Mouse (Mus musculus): ENCODE results near the gene Cubn. TPM values are rescaled to one million over a fixed set of nuclear protein-coding genes. Genes with fewer than 3 reads are reported as not detected.

The Cubn gene
- polyA plus RNA-seq (2012; rRNA removed): 0.23 and 0.24 TPM in 2 replicates

DNA sequence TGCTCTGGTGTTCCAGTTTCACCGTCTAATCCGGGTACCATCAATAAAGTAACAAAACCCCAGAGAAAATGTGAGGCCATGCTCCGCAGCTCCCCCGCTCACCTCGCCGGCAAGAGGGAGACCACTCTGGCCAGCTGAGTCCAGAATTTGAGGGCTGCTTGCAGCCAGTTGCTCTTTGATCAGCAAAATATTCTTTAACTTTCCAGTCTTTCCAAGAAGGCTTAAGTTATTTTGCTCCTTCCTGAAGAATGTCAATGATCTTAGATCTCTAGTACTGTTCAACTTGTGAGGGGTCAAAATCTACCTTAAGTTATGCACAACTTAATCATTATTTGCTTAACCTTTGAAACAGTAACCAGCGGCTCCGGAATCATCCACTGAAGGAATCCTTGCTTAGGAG, at the start of gene Cubn:
Gene Cubn (minus strand): TSS at position 80 of the 400 bp plus-strand sequence.
- DNase-seq: no peak
- WGBS: 64% methylated on average over 8 of the region's 8 CpGs
- H3K27ac ChIP-seq (ENCODE audit: insufficient read depth, low read length): no peak within 1 kb of the TSS

DNA sequence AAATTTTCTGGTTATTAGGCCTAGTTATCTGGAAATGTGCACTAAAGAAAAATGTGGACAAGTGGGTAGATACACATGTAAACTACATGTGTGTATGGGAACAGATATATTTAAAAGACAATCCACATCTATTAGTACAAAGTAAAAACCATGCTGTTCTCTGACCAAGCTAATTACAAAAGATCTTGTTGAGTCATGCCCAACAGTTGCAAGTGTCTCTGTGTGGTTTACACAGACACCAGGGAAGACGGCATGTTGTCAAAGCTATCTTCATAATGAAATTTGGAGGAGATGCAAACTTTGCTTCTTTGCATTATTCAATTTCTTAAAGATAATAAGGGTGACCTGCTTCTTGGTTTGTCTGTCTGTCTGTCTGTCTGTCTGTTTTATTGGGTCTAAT, 48.2 kb upstream of the Cubn start:
- Histone ChIP-seq H3K4me1 (ENCODE audit: control insufficient read depth, insufficient read depth, low read length) (no peaks in the 10 kb centered on the region), H3K27me3 (ENCODE audit: control insufficient read depth, insufficient read depth, low read length) (no peaks in the 10 kb centered on the region), H3K27ac (ENCODE audit: insufficient read depth, low read length) (no peak overlapping the region), H3K4me3 (replicated peaks; ENCODE audit: insufficient read depth, low read depth, low read length) (no peak overlapping the region)
- 84% methylated on average over 1 of the region's 1 CpGs for WGBS
- DNase-seq: no peak
- no peak for TF ChIP-seq CTCF (IDR thresholded peaks at IDR 0.05; ENCODE audit: borderline replicate concordance, insufficient read depth, low read depth, low read length)
- TF ChIP-seq POLR2A (IDR thresholded peaks at IDR 0.05; ENCODE audit: borderline replicate concordance, insufficient read depth, low read length): no peak

More for the DNA sequence above, at the start of gene Cubn:
- TF ChIP-seq CTCF (IDR thresholded peaks at IDR 0.05; ENCODE audit: borderline replicate concordance, insufficient read depth, low read depth, low read length) (no peak), POLR2A (IDR thresholded peaks at IDR 0.05; ENCODE audit: borderline replicate concordance, insufficient read depth, low read length) (no peak)
- no peak within 1 kb of the TSS for H3K4me3 ChIP-seq (replicated peaks; ENCODE audit: insufficient read depth, low read depth, low read length)
- H3K27me3 ChIP-seq (ENCODE audit: control insufficient read depth, insufficient read depth, low read length): no peaks in the 10 kb centered on the region
- H3K4me1 ChIP-seq (ENCODE audit: control insufficient read depth, insufficient read depth, low read length): no peaks in the 10 kb centered on the region

GRCm38 (mm10) chr2:13538704-13539377, 47.2 kb upstream of the Cubn start:
- H3K4me3 ChIP-seq (replicated peaks; ENCODE audit: insufficient read depth, low read depth, low read length): no peak overlapping the region
- H3K27ac ChIP-seq (ENCODE audit: insufficient read depth, low read length): no peak overlapping the region
- WGBS: 83% methylated on average over 6 of the region's 6 CpGs
- no peaks in the 10 kb centered on the region for H3K4me1 ChIP-seq (ENCODE audit: control insufficient read depth, insufficient read depth, low read length)
- TF ChIP-seq POLR2A (IDR thresholded peaks at IDR 0.05; ENCODE audit: borderline replicate concordance, insufficient read depth, low read length): no peak
- no peak for TF ChIP-seq CTCF (IDR thresholded peaks at IDR 0.05; ENCODE audit: borderline replicate concordance, insufficient read depth, low read depth, low read length)
- H3K27me3 ChIP-seq (ENCODE audit: control insufficient read depth, insufficient read depth, low read length): no peaks in the 10 kb centered on the region
- no peak for DNase-seq

DNA sequence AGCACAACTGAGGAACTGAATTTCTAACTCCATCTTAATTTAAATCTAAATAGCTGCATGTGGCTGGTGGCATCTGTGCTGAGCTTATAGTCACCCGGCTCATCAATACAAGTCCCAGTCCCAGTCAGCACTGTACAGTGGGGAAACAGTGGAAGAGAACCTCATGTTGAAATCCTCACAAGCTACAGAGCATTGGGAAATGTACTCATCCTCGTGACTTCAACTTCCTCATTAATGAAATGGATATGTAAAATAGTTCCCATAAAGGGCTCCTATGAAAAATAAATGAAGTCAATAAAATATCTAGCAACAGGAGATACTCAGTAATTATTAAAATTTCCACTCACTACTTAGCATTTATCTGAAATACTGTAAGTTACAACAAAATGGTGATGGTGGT, 46.6 kb upstream of the Cubn start:
- Histone ChIP-seq H3K4me3 (replicated peaks; ENCODE audit: insufficient read depth, low read depth, low read length) (no peak overlapping the region), H3K27me3 (ENCODE audit: control insufficient read depth, insufficient read depth, low read length) (no peaks in the 10 kb centered on the region), H3K27ac (ENCODE audit: insufficient read depth, low read length) (no peak overlapping the region), H3K4me1 (ENCODE audit: control insufficient read depth, insufficient read depth, low read length) (no peaks in the 10 kb centered on the region)
- TF ChIP-seq POLR2A (IDR thresholded peaks at IDR 0.05; ENCODE audit: borderline replicate concordance, insufficient read depth, low read length): no peak
- no peak for TF ChIP-seq CTCF (IDR thresholded peaks at IDR 0.05; ENCODE audit: borderline replicate concordance, insufficient read depth, low read depth, low read length)
- no peak for DNase-seq
- WGBS: 83% methylated on average over 2 of the region's 2 CpGs

DNA sequence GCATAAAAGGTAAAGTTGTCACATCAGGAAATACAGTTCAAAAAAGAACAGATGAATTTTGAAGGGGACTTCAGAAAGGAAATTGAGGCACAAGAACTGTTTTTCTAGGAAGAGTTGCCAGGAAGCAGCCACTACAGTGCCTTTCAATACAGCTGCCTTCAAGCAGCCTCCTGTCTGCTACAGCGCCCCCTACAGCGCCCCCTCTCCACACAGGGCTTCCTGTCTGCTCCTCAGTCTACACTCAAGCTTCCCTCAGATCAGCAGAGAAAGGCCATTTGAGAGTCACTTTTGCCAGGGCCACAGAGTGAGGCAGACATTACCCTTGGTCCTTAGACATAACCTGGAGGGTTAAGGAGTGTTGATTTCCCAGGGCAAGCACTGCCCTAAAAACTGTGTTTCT, 46.1 kb upstream of the Cubn start:
- no peak for DNase-seq
- no peak overlapping the region for H3K4me3 ChIP-seq (replicated peaks; ENCODE audit: insufficient read depth, low read depth, low read length)
- H3K4me1 ChIP-seq (ENCODE audit: control insufficient read depth, insufficient read depth, low read length): no peaks in the 10 kb centered on the region
- H3K27me3 ChIP-seq (ENCODE audit: control insufficient read depth, insufficient read depth, low read length): no peaks in the 10 kb centered on the region
- 34% methylated on average over 2 of the region's 2 CpGs for WGBS
- TF ChIP-seq POLR2A (IDR thresholded peaks at IDR 0.05; ENCODE audit: borderline replicate concordance, insufficient read depth, low read length) (no peak), CTCF (IDR thresholded peaks at IDR 0.05; ENCODE audit: borderline replicate concordance, insufficient read depth, low read depth, low read length) (no peak)
- no peak overlapping the region for H3K27ac ChIP-seq (ENCODE audit: insufficient read depth, low read length)

DNA sequence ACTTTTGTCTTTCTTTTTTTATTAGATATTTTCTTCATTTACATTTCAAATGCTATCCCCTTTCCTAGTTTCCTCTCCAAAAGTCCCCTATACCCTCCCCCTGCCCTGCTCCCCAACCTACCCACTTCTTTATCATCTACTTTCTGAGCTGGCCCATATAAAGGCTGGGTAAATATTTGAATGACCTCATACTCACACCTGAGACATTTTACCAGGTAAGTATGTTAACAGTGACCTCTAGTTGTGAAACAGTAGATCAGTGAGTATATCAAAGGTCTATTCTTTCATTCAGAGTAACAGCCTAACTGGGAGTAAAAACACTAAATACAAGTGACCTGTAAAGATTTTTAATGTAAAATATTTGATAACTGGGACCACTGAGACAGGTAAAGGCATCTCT, 45.1 kb upstream of the Cubn start:
- no peak for DNase-seq
- H3K27ac ChIP-seq (ENCODE audit: insufficient read depth, low read length): no peak overlapping the region
- TF ChIP-seq CTCF (IDR thresholded peaks at IDR 0.05; ENCODE audit: borderline replicate concordance, insufficient read depth, low read depth, low read length) (no peak), POLR2A (IDR thresholded peaks at IDR 0.05; ENCODE audit: borderline replicate concordance, insufficient read depth, low read length) (no peak)
- H3K4me1 ChIP-seq (ENCODE audit: control insufficient read depth, insufficient read depth, low read length): no peaks in the 10 kb centered on the region
- H3K4me3 ChIP-seq (replicated peaks; ENCODE audit: insufficient read depth, low read depth, low read length): no peak overlapping the region
- no peaks in the 10 kb centered on the region for H3K27me3 ChIP-seq (ENCODE audit: control insufficient read depth, insufficient read depth, low read length)

DNA sequence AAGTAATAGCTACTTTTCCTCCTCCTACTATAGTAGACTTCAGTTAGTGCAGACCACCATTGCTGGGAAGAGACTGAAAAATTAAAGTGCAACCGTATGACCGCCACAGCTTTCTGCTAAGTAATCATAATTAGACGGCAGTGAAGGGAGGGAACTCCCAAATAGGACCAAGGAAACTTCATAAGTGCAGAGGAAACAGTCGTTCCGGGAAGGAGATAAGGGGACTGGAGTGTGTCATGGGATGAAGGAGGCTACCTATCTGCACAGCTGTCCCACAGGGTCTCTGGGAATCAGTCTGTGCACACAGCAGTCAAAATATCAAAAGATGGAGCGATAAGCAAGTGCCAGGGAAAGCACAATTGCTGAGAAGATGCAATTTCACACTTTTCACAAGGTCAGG, 39.0 kb upstream of the Cubn start:
- WGBS: 83% methylated on average over 6 of the region's 6 CpGs
- DNase-seq: no peak
- peaks cover 3% of the 10 kb centered on the region; the same call in 1 of the 2 replicates for H3K4me1 ChIP-seq (ENCODE audit: control insufficient read depth, insufficient read depth, low read length)
- H3K4me3 ChIP-seq (replicated peaks; ENCODE audit: insufficient read depth, low read depth, low read length): no peak overlapping the region
- H3K27me3 ChIP-seq (ENCODE audit: control insufficient read depth, insufficient read depth, low read length): no peaks in the 10 kb centered on the region
- H3K27ac ChIP-seq (ENCODE audit: insufficient read depth, low read length): no peak overlapping the region
- no peak for TF ChIP-seq POLR2A (IDR thresholded peaks at IDR 0.05; ENCODE audit: borderline replicate concordance, insufficient read depth, low read length)

DNA sequence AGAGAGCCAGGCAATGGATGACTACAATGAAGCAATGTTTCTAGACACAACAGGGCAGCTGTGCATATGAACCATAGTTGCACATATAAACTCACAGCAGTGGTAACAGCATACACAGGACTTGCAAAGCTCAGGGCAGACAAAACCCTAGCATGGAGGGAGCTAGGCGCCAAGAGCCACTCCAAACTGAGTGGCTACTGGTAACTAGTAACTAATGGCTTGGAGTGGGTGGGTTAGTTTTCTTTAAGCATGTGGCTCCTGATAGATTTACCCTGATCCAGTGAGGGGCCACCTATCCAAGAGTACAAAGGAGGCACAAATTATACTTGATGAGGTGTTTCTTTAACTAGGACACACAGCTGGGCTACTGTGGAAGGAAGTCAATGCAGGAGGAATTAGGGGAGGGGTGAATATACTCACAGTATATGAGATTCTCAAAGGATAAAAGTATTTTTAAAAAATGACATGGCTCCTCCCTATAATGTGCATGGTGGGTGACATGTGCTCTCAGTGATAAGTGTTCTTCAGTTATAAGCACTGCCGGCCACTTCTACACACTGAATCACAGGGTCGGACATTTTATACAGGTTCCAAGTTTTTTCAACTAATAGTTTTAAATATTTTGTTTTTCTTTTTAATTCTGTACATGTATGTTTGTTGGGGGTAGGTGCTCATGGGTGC, 37.8 kb upstream of the Cubn start:
- Histone ChIP-seq H3K4me1 (ENCODE audit: control insufficient read depth, insufficient read depth, low read length) (peaks cover 3% of the 10 kb centered on the region; the same call in 1 of the 2 replicates), H3K4me3 (replicated peaks; ENCODE audit: insufficient read depth, low read depth, low read length) (no peak overlapping the region), H3K27me3 (ENCODE audit: control insufficient read depth, insufficient read depth, low read length) (no peaks in the 10 kb centered on the region), H3K27ac (ENCODE audit: insufficient read depth, low read length) (no peak overlapping the region)
- no peak for TF ChIP-seq POLR2A (IDR thresholded peaks at IDR 0.05; ENCODE audit: borderline replicate concordance, insufficient read depth, low read length)
- no peak for TF ChIP-seq CTCF (IDR thresholded peaks at IDR 0.05; ENCODE audit: borderline replicate concordance, insufficient read depth, low read depth, low read length)
- WGBS: 98% methylated on average over 3 of the region's 3 CpGs
- no peak for DNase-seq

All from cerebellum, adult 2 months (tissue).